Mouse (Mus musculus) monocyte, adult 5-6 weeks (primary cell): Measurements from ENCODE around the gene Dlk2. TPM values are rescaled to one million over a fixed set of nuclear protein-coding genes. Genes with fewer than 3 reads are reported as not detected.
A peak's percentile ranks its signal among the peaks of the same experiment; 100 is the strongest.

Experiments
- ATAC-seq: fragments of 153-309, 156-312 bp; replicated peaks from 2 replicates; pipeline ENCODE4 v1.8.0; 2017; ENCODE audit warnings: mild to moderate bottlenecking; ENCODE audit not compliant: low TSS enrichment, insufficient number of reproducible peaks, severe bottlenecking, poor library complexity, low FRiP score
- total RNA-seq: library from RNA; stranded (forward); fragments of 200-1000, 200-491, 200-594 nt; gene quantifications from 3 replicates; pipeline ENCODE4 v1.2.3, GENCODE M21; 2017

Dlk2 gene
- total RNA-seq, 1 experiment from 2014 or later = not detected

DNA sequence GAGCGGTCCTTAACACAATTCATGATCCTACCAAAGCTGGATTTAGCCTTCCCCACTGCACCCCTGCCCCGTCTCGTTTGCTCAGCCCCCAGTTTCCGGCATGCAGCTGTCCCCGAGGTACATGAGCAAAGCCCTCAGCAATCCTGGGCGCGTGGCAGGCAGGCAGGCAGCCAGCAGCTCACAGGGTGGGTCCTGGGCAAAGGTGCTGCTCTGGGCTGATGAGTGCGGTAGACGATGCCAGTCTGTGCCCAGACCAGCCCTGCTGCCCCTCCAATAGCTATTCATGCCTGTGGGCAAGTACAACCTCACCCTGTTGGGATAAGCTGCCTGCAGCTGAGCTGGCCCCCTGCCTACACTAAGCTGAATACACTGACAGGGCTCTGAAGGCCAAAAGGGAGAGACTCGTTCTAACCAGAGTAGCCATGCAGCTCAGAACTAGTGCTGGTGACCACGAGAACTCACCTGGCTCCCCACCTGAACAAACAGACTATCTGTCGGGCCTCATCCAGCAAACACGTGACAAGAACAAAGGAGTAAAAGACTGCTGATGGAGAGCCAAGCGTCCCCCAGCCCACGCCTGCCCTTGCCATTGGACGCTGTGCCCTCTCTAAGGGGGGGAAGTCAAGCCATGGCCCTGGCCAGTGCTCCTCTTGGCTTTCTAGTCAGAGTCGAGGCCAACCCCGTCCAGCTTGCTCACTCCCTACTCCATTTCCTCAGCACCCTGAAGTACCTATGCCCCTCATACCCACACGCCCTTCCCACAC, 27.3 kb upstream of the Dlk2 start:
- no peak for ATAC-seq

DNA sequence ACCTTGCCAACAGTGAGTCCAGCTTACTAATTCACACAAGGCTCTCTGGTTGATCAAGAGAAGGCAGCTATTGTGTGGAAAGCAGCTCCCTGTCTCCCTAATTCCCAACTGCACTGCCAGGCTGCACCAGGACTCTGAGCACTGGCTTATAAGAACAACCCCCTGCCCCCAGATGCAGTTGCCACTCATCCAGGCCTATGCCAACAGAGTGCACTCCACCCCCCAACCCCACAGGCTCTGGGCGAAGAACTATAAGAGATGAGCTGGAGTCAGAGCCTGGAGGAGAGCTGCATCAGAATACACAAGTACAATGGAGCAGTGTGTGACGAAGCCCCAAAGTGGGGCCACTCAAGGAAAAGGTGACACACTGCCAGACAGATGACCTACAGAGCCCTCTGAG, 25.2 kb upstream of the Dlk2 start:
- ATAC-seq = no peak

DNA sequence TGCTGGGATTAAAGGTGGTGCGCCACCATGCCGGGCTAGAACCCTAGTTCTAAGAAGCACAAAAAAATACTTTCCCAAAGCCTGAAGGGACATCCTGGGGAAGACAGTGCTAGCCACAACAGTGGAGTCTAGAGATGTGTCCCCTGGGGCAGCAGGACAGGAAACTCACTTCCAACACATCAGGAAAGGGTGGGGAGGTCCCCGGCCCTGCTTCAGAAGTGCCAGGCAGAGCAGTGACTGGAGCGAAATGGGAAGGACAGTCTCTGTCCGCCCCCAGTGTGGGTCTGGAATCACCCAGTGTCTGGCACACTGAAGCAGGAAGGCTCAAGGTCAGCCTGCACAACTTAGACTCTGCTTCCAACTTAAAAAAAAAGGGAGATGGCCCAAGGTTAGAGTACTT, 24.5 kb upstream of the Dlk2 start:
- no peak for ATAC-seq

DNA sequence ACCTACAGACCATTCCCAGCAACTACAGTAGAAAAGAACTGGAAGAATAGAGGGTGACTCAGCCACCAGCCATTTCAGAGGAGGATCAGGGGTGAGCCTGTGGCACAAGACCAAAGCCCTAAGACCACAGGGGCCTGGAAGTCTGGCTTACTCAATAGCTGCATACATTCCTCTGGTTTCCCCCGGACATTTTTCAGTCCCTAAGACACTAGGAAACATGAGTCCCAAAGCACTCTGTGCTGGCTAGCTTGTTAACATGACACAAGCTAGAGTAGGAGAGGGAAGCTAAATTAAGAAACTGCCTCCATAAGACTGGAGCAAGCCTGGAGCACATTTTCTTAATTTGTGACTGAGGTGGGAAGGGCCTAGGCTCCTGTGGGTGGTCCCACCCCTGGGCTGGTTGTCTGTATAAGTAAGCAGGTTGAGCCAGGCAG, 23.4 kb upstream of the Dlk2 start:
- no peak for ATAC-seq

DNA sequence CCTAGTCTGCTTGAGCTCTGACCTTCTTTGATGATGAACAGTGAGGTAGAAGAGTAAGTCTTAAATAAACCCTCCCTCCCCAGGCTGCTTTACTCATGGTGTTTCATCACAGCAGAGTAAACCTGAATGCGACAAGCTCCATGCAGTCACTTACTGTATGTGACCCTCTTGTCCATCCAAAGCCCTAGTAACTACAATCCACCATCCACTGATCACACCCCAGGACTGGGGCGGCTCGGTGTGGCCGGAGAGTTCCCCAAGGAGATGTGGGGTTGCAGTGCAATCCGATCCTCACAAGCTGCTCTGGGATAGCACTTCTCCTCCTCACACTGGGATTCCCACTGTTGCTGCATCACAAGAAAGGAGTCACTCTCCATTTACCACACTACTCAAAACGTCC, 22.8 kb upstream of the Dlk2 start:
- no peak for ATAC-seq

DNA sequence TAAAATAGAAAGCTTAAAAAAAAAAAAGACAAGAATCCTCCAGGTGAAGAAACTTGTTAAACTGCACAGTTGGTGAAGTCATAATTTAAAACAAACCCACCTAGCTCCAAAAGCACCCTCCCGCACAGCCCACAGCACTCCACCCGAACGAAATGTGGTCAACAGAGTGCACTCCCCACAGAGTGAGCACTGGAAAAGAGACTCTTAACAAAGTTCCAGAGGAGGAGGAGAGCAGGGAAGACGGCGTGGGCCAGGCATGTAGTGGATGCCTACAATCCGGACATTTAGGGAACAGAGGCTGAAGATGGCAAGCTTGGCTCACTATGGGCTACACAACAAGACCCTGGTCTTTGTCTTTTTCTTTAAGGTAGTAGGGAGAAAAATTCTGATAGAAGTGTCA, 22.2 kb upstream of the Dlk2 start:
- no peak for ATAC-seq

DNA sequence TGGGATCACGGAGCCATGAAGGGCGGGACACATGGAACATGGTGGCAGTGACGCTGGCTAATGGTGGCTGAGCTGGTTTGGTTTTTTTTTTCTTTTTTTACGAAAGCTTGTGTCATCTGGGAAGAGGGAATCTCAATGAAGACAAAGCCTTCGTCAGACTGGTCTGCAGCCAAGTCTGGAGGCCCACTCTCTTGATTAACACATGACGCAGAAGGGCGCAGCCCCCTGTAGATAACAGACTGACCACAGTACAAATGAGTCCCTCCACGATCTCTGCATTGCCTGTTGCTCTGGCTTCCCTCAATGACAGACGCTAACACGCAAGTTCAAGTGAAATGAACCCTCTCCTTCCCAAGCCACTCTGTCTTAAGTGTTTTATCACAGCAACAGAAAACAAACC, 21.7 kb upstream of the Dlk2 start:
- ATAC-seq = no peak

DNA sequence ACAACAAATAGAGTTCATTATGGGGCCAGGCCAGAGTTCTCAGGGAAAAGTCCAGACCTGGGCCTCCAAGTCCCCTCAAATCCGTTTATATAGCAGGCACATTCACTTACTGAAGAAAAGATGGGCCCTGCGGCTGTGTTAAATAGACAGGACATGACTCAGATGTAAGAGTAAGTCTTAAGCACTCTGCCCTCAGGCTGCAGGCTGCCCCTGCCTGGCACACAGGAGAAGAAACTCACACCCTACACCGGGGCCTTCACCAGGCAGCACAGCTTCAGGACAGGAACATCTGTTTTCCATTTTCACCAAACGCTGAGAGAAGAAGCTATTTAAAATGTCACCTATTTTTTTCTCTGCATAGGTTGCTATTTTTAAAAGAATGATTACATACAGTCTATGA, 19.6 kb upstream of the Dlk2 start:
- ATAC-seq = no peak

DNA sequence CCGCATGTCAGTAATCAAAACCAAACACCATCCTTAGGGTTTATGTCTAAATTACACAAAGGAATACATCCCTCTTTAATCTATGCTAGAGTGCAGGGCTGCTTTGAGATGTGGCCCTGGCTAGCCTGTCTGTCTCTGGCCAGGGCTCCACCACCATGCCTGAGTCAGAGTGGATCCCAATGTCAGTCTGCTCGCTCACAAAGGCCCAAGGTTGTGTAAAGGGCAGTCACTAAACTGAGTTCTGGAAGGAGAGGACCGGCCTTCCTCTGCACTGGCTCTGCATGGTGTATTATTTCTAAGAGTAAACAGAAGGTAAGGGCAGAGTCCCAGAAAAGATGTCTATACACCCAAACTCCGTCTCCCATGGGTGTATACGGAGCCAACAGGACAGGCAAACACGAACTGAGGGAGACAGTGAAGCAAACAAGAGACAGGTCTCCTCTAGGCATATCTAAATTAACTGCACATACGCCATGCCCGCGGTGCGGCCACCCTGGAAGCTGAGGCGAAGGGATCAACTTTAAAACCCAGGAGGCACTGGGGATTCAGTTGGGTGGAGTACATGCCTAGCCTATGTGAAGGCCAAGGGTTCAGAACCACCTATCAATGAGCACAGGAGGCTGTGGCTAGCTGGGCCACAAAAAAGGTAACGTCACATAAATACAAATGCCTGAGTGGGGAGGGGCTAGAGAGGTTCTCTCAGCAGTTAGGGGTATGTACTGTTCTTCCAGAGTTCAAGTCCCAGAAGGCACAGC, 19.0 kb upstream of the Dlk2 start:
- ATAC-seq = no peak

DNA sequence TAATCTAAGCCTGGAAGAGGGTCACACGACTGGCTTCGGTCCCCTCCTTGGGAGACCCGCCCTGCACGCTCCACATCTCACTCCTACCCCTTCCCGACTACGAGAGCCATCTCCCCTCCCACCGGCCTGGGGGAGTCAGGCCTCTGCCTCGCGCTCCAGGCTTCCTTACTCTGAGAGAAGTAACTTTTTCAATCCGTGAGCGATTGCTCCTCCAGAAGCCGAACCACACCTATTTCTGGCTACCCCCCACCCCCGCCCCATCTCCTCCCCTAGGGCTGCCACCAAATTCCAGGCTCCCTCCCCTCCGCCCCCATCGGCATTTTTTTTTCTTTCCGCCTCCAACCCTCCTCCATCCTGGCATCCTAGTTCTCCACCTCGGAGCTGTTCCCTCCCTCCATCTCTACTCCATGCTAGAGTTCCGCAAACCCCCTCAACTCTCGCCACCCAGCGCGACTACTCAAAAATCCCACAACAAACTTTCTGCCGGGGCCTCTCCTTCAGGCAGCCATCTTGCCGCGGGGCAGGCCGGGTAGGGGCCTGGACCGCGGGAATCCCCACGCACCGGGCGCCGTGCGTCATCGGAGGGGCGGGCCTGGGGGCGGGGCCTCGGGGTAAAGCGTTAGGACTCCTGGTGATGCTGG, 14.6 kb upstream of the Dlk2 start, which contains the start of gene Tjap1:
Tjap1 (minus strand) TSS at position 544 of the 641 bp plus-strand sequence.
- ATAC-seq = peak; percentile 86

DNA sequence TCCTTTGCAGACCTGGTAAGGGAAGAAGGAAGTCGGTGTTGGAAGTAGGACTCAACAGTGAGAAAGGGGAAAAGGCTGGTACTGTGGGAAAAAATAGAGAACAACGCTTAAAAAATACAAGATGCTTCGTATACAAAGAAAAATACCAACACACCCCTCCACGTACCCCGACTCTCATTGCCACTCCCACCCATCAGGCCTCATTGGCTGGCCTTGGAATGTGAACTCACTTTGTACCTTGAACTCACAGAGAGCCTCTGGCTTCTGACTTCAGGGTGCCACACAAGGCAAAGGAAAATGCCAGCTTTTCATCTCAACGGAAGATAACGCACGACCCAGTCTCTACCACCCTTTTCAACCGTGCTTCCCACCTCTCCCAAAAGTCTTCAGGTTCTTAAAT, 14.1 kb upstream of the Dlk2 start:
- ATAC-seq = no peak

DNA sequence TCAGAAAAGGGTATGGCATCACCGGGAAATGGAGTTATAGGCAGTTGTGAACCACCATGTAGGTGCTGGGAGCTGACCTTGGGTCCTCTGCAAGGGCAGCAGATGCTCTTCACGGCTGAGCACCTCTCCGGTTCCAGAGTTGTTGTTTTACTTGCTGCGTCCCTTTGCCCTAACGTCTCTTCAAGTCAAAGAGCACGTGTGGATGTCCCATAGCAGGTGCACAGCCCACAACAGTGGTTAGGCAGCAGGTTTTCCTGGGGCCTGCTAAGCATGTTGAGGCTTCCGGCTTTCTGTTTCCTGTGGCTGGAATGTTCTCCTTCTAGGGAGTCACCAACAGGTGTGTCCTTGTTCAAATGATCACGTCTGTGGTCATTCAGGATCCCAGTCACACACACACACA, 13.3 kb upstream of the Dlk2 start:
- no peak for ATAC-seq

DNA sequence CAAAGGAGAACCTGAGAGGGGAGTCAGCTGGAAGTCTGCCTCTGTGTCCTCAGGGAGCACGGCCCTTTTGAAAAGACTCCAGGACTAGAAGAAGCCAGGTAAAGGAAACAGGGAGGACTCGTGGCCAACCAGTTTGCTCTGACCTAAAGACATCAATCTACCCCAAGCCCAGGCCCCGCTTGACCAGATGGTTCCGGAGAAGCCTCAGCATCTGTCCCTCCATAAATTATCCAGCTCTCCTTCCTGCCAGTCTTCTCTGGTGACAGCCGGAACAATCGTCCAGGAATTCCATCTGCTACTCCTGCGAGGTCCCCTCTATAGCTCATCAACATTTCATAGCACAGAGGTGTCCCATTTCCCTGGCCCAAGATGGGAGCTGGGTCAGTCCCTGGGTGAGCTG, 12.6 kb upstream of the Dlk2 start:
- ATAC-seq = no peak

DNA sequence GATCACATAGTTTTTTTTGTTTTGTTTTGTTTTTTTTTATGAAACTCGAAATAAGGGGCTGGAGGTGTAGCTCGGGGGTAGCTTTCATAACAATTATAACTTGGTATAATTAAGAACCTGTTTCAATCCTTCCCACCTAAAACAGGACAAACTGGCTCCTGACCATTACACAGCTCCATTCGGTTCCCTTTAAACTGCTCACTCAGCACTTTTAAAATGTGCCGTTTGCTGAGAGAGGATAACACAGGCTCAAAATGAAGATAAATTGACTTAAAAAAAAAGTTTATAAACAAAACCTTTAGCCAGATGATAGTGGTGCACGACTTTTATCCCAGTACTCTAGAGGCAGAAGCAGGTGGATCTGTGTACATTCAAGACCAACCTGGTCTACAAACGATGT, 11.8 kb upstream of the Dlk2 start:
- no peak for ATAC-seq

DNA sequence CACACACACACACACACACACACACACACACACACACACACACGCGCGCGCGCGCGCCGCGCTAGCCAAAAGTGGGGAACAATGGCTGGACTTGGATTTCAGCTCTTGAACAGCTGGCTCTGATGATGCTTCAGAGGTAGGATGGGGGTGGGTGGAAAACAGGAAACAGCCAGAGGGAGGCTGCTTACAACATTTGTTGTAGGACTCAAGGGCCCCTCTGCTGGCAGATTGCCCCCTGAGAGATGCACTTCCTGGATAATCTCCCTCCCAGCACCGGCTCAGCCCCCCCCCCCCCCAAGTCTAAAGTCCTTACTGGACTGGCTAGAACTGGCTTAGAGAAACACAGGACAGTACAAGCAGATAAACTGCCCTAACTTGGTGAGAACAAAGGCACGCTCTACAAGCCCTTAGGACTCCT, 9.5 kb upstream of the Dlk2 start:
- ATAC-seq = no peak

DNA sequence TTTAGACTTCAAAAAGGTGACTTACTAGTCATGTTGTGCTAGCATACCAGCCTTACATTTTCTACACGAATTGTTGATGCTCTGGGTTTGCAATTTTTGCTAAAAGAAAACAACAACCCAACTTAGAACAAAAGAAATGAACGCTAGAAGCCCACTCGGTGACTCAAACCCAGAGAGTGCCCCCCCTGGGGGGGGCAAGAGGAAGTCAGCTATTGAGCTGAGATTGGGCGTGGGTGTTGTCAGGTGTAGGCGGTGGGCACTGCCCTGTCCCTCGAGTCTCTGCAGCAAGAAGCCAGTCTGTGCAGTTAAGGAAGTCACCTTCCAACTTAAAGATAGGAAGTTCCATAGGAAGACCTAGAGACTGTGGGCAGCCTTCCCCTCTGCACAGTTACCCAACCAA, 620 bp upstream of the Dlk2 start:
- no peak for ATAC-seq

DNA sequence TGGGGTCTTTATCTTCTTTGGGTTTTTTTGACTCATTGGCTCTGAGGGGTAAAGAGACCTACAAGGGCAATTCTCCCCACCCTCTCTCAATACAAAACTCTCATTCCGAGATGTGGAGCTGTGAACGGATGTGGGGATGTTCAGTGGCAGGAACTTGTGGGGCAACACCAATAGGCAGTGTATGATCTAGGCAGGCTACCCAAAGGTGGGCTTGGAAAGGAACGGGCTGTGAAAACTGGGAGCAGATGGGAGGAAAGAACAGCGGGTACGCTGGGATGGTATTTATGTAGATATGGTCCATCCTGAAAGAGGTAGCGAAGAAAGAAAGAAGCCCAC, 225 bp upstream of the Dlk2 start:
- no peak for ATAC-seq

DNA sequence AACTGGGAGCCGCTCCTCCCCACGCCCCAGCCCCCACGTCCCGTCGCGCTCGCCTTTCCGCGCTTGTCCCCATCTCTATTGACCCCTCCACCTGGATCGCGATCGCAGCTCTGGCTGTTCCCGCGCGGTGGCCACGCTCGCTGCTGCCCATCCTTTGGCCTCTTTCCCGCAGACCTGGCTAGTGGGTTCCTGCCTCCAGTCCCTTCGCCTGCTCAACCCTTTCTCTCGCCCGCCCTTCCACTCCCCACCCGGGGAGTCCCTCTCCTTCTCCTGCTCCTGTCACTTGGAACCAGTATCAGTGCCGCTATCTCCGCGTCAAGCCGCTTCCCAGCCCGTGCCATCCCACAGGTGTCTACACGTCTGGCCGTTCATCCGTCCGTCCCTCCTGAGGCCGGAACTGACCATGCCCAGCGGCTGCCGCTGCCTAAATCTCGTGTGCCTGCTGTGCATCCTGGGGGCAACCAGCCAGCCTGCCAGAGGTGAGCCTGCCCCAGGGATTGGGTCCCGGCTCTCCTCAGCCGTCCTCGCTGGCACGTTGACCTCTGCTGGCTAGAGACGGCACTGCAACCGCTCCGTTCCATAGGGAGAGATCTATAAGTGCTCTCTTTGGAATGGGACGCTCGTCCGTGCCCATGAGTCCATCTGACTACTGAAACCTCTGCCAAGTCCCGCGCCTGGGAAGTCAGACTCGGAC, 1.1 kb downstream of the Dlk2 start:
- ATAC-seq = peak; percentile 71

DNA sequence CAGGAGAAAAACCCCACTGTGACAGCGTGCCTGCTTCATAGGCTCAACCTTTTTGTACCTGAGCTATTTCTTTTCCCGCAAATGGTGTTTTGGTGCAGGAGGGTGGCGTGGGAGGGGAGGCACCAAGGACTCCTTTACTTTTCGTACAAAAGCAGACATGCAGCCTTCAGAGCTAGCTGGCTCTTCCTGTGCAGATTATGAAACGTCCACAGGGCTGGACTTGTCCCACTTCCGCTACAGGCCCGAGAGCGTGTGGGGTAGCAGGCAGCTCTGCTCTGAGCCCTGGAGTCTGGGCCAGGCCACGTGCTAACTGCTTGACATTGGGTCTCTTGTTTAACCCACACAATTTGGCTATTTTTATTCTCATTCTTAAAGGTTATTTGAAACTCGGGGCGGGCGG, 4.7 kb downstream of the Dlk2 start:
- ATAC-seq = no peak
